Mouse (Mus musculus): ENCODE measurements around the gene Tmem132b. TPM values are rescaled to one million over a fixed set of nuclear protein-coding genes. Genes with fewer than 3 reads are reported as not detected.

The Tmem132b gene
- total RNA-seq, 2 experiments from 2014 or later, result not detected

DNA sequence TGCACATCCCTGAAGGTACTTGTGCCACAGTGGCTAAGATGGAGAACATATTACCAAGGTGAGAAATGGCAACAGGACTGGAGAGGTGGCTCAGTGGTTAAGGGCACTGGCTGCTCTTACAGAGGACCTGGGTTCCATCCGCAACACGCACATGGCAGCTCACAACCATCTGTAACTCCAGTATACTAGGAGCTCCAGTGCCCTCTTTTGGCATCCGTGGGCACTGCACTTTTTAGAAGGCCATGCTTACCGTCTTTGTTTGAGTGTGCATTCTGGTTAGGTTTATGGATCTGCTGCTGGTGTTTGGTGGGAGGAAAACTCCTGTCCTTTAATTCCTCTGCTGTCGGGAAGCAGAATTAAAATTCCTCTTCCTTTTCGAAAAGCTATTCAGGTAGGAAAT, 116.7 kb downstream of the Tmem132b start:
- ATAC-seq (replicated peaks; ENCODE audit: poor library complexity, severe bottlenecking), result no peak

DNA sequence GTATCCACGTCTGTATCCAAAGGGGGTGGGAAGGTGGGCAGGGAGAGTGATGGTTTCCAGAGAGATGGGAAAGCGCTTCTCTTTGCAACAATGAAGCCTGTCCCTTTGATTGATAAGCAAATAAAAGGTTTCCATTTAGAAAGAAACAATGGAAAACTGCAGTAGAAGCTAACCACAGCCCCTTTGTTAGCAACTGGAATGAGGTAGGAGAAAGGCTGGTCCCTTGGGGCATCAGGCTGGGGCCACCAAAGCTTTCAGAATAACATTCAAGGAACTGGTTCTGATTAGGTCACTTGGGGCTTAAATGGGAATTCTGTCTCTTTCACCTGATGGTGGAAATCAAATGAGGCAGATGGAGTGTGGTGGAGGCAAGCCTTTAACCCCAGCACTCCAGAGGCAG, 118.4 kb downstream of the Tmem132b start:
- no peak for ATAC-seq (replicated peaks; ENCODE audit: poor library complexity, severe bottlenecking)

DNA sequence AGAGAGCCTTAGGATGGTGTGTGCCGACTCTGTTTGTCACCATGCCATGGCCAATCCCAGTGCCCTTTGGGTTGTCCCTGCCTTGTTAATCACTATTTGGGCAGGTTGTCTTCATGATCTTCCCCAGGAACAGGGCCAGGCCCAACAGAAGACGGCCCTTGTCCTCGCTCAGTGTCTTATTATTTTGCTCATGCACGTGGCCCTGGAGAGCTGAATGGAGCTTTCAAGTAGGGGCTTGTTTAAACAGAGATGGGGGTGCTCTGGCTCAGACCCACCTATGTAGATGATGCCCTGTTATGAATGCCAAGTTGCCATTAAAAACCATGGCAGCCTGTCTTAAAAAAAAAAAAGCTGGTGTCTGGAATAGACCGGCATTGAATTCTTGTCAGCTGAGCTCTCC, 126.5 kb downstream of the Tmem132b start:
- ATAC-seq (replicated peaks; ENCODE audit: poor library complexity, severe bottlenecking), result no peak

DNA sequence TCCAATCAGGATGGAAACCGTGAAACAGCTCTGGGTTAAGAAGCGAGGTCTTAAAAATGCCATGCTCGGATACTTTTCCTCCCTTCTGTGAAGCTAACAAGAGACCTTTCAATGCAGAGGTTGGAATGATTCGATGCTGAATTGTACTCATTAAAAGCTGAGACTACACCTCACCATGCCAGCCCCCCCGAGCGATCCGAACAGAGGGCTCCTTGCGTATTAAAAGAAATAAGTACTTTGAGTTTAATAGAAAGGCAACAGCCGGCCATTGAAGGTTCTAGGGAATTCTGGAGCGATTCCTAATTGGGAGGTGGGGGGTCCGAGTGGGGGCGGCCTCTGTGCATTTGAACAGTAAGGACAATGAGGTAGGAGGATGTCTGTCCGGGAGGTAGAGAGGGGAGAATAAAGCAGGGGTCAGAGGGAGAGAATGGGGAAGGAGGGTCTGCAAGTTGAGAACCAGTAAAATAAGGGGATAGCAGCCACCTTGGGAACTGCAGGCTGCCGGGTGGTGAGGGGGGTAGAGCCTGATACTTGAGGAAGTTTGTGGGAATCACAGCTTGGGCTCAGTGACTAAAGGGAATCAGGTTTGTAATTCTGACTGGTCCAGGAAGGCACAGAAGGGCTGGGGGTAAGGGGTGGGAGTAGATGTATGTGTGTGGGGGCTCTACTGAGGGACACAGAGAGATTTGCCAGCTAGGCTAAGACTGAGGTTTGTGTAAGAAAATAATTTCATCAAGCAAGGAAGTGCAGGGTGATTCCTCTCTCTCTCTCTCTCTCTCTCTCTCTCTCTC, 127.6 kb downstream of the Tmem132b start:
- no peak for ATAC-seq (replicated peaks; ENCODE audit: poor library complexity, severe bottlenecking)

DNA sequence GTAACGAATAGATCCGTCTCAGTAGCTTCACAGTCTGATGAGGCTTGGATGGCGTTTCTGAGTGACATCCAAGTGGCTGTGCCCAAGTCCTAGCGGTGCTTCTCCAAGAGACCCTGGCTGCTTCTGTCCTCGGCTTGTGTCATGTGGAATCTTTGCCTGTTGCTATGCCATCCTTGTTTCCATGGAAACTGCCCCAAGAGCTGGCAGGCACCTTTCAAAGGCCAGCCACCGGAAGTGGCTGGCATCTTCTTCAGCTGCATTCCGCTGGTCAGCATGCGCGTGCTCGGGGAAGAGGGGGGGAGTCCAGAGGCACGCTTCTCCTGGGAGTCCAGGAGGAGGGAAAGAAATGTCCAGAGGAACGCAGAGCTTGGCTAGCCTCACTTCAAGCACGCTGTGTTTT, 144.0 kb downstream of the Tmem132b start:
- no peak for ATAC-seq (replicated peaks; ENCODE audit: poor library complexity, severe bottlenecking)

DNA sequence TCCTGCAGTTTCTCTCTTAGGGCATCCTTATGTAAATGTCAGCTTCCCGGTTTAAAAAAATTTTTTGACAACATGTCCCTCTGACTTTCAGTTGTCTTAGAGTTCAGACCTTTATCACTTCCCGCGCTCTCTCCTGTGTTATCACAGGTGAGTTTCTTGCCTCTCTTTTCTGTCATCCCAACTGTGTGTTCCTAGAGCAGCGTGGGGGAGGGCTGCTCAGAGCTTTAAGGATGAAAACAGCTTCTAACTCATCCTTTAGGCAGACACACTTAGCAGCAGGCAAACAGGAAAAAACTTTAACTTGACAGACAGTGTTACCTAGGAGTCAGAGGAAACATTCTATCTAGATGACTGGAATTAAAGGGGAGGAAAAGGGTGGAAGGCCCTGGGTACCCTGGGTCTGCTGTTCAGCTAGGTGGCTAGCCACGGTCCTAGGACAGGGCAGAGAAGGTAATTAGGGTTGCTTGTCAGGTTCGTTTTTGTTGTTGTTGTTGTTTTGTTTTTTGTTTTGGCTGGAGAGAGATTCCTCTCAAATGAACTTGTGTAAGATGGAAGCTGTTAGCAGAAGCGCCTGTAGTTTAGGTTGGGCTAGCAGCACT, 144.6 kb downstream of the Tmem132b start:
- ATAC-seq (replicated peaks; ENCODE audit: poor library complexity, severe bottlenecking), result no peak

DNA sequence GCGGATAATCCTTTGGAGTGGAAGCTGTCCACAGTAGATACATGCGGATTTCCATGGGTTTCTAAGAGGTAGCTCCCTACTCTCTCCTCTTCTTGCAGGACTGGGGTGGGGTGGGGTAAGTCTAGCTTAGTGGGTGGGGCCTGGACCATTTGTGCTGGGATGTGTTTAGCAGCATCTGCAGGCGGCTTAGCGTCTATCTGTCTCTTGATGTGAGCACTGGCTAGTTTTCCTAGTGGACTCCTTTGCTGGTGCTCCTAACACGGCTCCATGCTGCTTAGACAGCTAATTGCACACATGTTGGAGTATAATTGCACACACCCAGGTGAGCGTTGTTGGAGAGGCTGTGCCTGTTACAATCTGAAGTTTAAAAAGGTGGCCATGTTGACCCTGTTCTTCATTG, 149.3 kb downstream of the Tmem132b start:
- ATAC-seq (replicated peaks; ENCODE audit: poor library complexity, severe bottlenecking), result no peak

DNA sequence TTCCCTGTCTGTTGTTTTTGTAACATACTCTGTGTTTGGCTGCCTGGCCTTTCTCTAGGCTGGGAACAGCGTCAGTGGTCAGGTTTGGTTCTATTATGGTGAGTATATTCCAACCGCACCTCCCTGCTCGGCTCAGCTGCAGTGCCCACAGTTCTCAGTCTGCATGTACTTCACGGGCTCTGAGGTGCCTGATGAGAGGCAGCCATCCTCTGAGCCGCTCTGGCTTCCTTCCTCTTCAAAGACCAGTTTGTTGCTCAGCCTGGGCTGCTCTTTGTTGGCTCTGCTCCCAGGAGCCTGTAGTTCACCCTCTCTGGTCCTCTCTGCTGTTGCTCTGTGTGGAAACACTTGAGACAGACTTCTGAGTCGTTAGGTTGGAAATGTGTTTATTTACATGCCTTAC, 151.9 kb downstream of the Tmem132b start:
- no peak for ATAC-seq (replicated peaks; ENCODE audit: poor library complexity, severe bottlenecking)

DNA sequence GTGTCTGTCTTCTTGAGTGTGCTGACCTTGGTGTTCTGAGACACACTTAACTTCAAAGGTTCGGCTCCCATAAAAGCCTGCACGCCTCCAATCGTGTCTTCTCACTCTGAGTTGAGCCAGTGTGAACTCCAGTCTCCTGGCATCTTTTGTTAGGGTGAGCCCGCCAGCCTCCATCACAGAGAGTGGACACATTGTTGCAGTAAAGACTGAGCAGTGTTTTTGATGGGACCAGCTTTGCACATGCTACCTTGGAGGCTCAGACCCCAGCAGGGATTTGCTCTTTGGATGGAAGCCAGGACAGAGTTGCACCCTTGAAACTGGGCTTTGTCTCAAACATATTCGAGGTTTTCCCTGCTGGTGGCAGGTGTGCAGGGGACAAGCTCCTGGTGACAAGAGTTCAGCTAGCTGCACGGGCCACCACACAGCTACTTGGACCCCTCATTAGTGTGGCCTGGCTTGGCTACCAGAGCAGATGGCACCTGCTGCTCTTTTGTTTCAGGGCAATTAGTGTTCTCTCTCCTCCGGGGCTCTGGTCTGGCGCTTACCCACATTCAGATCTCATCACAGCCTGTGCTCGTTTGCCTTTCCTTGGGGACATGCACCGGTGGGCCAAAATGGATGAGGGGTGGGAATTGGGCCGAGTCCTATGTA, 154.2 kb downstream of the Tmem132b start:
- ATAC-seq (replicated peaks; ENCODE audit: poor library complexity, severe bottlenecking), result no peak

DNA sequence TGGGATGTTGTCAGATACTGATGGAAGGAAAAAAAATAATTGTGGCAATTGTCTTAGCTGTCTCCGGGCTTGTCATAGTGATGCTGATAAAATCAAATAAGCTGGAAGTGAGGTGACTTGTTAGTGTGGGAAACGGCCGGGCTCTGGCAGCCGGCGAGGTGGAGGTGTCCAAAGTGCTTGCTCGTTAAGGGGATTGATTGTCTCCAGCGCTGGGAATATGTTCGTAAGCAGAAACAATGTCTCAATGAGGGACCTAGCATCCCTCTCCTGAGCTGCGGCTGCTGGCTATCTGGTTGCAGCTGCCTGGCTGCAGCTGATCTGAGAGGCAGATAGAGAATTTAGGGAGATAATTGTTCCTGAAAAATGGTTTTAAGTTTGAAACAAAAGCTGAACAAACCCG, 161.0 kb downstream of the Tmem132b start:
- ATAC-seq (replicated peaks; ENCODE audit: poor library complexity, severe bottlenecking), result no peak

DNA sequence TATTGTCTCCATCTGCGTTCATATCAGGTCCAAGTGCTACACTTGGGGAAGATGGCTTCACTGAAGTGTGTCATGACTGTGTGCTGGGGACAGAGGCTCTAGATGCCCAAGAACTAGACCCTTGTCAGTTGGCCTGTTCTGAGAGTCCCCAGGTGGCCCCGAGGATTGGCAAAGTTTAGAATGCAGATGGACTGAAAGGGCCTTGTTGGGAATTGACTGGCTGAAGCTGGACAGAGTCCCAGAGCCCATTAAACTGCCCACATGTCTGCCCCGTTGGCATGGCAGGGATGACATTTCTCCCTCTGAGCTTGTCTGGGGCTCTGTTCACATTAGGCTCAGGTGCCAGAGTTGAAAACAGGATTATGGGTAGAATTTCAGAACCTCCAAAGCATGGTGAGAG, 167.8 kb downstream of the Tmem132b start:
- no peak for ATAC-seq (replicated peaks; ENCODE audit: poor library complexity, severe bottlenecking)

DNA sequence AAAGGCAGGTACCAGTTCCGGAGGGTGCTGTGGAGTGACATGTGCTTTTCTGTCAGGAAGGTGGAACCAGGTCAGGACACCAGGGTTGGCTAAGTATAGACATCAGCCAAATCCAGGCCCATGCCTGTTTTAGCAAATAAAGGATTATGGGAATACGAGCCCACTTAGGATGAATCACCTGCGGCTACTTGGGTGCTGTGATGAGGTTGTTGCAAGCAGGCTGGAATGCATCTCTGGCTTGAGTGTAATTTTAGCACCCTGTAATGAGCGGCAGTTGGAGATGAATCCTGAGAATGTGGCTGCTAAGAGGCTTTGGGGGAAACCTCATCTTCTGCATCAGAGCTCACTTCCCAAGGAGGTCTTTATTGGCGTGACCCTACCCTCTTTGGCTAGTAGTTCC, 168.7 kb downstream of the Tmem132b start:
- ATAC-seq (replicated peaks; ENCODE audit: poor library complexity, severe bottlenecking), result no peak

DNA sequence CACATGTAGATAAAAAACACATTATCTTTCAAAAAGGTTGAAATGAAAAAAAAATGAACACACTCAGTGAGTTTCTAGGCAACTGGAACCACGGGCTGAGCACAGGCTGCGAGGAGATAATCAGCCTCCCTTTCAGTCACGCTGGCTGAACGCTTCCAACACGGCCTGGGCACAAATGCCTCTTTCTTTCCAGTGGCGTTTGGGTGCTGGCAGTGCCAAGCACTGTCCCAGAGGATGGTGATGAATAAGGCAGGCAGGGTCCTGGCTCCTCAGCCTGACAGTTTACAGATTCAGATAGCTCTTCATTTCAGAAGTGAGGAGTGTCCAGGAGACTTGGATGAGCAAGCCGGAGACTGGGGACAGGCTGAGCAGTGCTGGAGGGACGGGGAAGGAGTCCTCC, 173.8 kb downstream of the Tmem132b start:
- ATAC-seq (replicated peaks; ENCODE audit: poor library complexity, severe bottlenecking), result no peak

DNA sequence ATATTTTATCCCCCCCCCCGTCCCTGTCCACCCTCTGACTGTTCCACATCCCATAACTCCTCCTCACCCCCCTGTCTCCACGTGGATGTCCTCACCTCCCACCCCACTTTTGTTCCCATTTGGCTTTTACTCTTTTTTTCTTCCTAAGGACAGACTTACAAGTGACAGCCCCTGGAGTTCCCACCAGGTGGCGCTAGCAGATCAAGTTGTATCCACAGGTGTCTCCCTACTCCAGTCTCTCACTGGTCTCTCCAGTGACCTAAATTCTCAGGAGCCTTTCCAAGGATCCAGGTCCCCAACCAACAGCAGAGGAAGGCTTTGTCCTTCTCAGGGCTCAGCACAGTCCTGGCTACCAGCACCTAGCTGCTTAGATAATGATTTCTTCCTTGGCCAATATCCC, 177.6 kb downstream of the Tmem132b start:
- ATAC-seq (replicated peaks; ENCODE audit: poor library complexity, severe bottlenecking), result peak; percentile 55

DNA sequence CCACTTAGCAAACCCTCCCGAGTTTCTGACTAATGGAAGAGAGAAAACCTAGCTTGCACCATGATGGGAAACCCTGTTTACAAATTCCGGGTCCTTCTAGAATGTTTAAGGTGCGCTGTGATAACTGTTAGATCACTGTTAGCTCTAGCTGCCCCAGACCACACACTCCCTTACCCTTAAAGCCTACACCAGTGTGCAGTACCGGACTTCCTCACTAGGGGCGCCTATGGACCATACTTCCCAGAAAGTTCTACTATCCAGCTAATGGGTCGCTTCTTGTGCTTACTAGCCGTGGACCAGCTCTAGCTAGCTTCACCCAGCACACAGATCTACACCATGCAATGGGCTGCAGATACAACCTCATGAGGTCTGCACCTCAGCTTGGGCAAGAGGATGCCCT, 195.2 kb downstream of the Tmem132b start:
- ATAC-seq (replicated peaks; ENCODE audit: poor library complexity, severe bottlenecking), result no peak

DNA sequence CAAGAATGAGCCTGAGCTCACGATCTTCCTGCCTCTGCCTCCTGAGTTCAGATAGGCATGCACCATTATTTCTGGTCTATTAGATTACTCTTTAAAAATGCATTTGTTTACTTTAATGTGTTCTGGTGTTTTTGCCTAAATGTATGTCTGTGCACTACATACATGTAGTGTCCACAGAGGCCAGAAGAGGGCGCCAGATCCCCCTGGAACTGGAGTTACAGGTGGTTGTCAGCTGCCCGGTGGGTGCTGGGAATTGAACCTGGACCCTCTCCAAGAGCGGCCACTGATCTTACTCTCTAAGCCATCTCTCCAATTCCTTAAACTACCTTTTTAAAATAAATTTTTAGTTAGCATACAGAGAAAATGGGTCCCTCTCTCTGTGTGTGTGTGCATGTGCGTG, 195.9 kb downstream of the Tmem132b start:
- ATAC-seq (replicated peaks; ENCODE audit: poor library complexity, severe bottlenecking), result no peak

DNA sequence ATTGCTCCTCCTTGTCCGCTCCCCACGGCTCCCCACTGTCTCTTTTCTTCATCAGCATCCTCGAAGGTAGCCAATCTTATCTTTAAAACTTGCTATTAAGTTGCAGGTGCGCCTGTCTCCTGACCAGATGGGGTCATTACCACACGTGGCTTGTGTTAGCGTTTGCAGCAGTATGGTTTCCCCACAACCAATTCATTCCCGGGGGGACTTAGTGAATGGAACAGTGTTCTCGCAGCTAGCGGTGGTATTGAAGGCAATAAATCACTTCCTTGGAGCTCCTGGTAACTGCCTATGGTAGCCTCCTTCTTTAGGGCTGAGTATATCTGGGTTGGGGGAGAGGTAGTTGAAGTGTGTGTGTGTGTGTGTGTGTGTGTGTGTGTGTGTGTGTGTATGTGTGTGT, 196.4 kb downstream of the Tmem132b start:
- no peak for ATAC-seq (replicated peaks; ENCODE audit: poor library complexity, severe bottlenecking)

DNA sequence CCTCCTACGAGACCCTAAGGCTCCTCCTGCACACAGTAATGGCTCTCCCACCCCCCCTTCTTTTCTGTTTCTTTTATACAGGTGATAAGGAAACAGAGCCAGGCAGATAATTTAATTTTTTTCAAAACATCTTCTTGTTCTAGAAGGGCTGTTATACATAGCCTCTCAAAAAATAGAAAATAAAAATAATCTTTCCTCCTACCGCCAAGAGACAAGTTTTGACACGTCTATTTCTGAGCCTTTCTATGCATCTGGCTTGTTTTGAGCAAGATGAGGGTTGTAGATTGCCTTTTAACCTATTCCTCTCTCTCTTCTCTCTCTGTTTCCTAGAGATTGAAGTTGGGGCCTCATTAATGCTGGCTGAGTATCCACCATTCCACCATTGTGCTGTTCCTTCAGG, 196.9 kb downstream of the Tmem132b start:
- ATAC-seq (replicated peaks; ENCODE audit: poor library complexity, severe bottlenecking), result no peak

DNA sequence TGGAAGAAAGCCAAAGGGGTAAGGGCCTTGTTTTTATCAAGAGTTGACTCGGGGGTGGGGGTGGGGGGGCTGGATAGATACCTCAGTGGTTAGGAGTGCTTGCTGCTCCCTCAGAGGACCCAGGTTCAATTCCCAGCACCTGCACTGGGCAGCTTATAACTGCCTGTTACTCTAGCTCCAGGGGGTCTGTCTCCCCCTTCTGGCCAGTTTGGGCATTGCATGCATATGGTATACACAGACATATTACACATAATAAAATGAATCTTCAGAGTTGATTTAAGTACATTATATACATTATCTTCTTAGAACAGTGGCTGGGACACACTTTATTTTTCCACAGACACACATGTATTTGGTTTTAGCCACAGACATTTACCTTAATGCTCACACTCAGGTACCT, 202.2 kb downstream of the Tmem132b start:
- no peak for ATAC-seq (replicated peaks; ENCODE audit: poor library complexity, severe bottlenecking)

DNA sequence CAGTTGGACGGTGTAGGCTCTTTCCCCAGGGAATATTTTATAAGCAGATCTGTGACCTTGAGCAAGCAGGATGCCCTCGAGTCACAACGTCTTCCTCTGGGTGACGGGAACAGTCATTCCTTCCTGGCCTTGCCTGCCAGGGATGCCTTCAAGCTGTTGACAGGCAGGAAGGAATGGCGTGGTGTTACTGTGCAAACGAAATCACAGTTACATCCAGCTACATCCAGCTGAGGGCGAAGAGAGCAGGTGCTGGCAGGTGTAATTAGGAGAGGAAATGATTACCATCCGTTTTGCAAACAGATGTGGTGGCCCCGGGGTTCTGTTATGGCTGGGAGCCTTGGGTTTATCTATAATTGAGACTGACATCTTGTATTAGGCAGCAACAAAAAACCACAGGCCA, 205.5 kb downstream of the Tmem132b start:
- ATAC-seq (replicated peaks; ENCODE audit: poor library complexity, severe bottlenecking), result no peak

DNA sequence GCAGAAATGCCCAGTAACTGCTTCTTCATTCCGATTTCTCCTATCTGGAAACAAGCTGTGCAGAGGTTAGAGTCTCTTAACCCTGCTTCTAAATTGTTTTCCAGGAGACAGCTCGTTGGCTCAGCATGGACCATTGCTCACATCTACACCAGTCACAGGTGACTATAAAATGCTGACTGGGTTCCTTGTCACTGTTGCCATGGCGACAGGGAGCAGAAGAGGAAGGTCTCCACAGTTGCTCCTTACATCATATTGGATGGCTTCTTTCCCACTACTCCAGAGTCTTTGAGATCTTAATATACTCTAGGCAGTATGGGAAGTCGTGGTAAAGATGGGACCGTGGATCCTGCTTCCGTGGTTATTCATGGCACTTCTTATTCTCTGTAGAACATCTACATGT, 211.9 kb downstream of the Tmem132b start:
- no peak for ATAC-seq (replicated peaks; ENCODE audit: poor library complexity, severe bottlenecking)

DNA sequence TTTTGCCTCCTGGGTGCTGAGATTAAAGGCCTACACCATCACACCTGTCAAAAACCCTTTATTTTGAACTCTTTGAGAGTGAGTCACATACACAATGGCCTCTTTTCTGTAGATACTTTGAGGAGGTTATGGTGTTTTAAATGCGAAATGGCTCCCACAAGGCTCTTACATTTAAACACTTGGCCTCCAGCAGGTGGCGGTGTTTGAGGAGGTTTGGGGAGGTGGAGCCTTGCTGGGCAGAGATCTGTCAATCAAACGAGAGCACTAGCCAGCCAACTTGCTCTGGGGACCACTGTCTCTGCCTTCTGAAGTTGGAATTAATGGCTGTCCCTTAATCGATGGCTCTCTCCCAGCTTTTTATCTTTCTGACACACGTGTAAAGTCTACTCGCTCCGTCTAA, 214.2 kb downstream of the Tmem132b start:
- peak; percentile 40; the same call in 1 of the 2 replicates for ATAC-seq (replicated peaks; ENCODE audit: poor library complexity, severe bottlenecking)
